Comparison of ENCODE assay signal across 10 mouse cellular contexts in genomic region chr16:35140620-35140975, GRCm38 (mm10). TPM values are rescaled to one million over a fixed set of nuclear protein-coding genes. Genes with fewer than 3 reads are reported as not detected.
DNase-seq lines count a peak whose midpoint lies in the region; ATAC-seq and TF ChIP-seq lines count a peak whose summit lies in the region.
"Had no signal": no experiment of that assay in that cellular context is flagged by ENCODE, and none has a peak within 500 bp of the region (broad histone marks: within the 10 kb centered on the region; RNA-seq: fewer than 3 reads in every experiment).

No protein-coding gene starts in this region.

- 35% methylated on average over 9 of the region's 9 CpGs for WGBS in lung, embryonic 14.5 days
- 28% methylated on average over 9 of the region's 9 CpGs for WGBS in forebrain, embryonic 11.5 days
- WGBS in hindbrain, embryonic 15.5 days: 30% methylated on average over 9 of the region's 9 CpGs
- WGBS in stomach, embryonic 14.5 days: 22% methylated on average over 9 of the region's 9 CpGs
- WGBS in liver, embryonic 12.5 days (ENCODE audit: insufficient replicate concordance): 55% methylated on average over 9 of the region's 9 CpGs
- 83% methylated on average over 9 of the region's 9 CpGs for WGBS in thymus, adult 2 months

- no peak overlapping the region for H3K27ac ChIP-seq in lung, embryonic 14.5 days (ENCODE audit: low read depth)
- H3K27ac ChIP-seq in forebrain, embryonic 11.5 days (ENCODE audit: low read depth, low read length): no peak overlapping the region
- H3K27ac ChIP-seq in hindbrain, embryonic 15.5 days (replicated peaks): peak overlapping the region; percentile 56
- no peak overlapping the region for H3K27ac ChIP-seq in stomach, embryonic 14.5 days (ENCODE audit: low read length)
- H3K27ac ChIP-seq in liver, embryonic 12.5 days: no peak overlapping the region
- H3K27ac ChIP-seq in thymus, adult 2 months (ENCODE audit: control insufficient read depth, insufficient read depth, low read length): no peak overlapping the region
- H3K27ac ChIP-seq: kidney, embryonic 15.5 days had no signal

- H3K4me2 ChIP-seq in lung, embryonic 14.5 days: peak overlapping the region; percentile 35; the same call in 1 of the 2 replicates
- peak overlapping the region; percentile 40; the same call in 1 of the 2 replicates for H3K4me2 ChIP-seq in forebrain, embryonic 11.5 days (ENCODE audit: low read depth, low read length, severe bottlenecking)
- H3K4me2 ChIP-seq in hindbrain, embryonic 15.5 days: peak overlapping the region; percentile 22
- no peak overlapping the region; the same call in 1 of the 2 replicates for H3K4me2 ChIP-seq in stomach, embryonic 14.5 days (replicated peaks; ENCODE audit: low read depth, low read length)
- no peak overlapping the region for H3K4me2 ChIP-seq in liver, embryonic 12.5 days
- H3K4me2 ChIP-seq: kidney, embryonic 15.5 days had no signal

- no peaks in the 10 kb centered on the region for H3K27me3 ChIP-seq in lung, embryonic 14.5 days (ENCODE audit: insufficient read depth, low read length)
- H3K27me3 ChIP-seq in forebrain, embryonic 11.5 days (ENCODE audit: control insufficient read depth, insufficient read depth, low read length): no peaks in the 10 kb centered on the region
- H3K27me3 ChIP-seq in hindbrain, embryonic 15.5 days: no peaks in the 10 kb centered on the region
- H3K27me3 ChIP-seq in stomach, embryonic 14.5 days (ENCODE audit: control insufficient read depth, insufficient read depth, low read length): no peaks in the 10 kb centered on the region
- peaks cover 11% of the 10 kb centered on the region; the same call in 1 of the 2 replicates for H3K27me3 ChIP-seq in liver, embryonic 12.5 days (replicated peaks)
- no peaks in the 10 kb centered on the region for H3K27me3 ChIP-seq in thymus, adult 2 months (ENCODE audit: control insufficient read depth, insufficient read depth, low read length)
- H3K27me3 ChIP-seq: kidney, embryonic 15.5 days had no signal

- peak; percentile 65; the same call in 1 of the 2 replicates for ATAC-seq in lung, embryonic 14.5 days (ENCODE audit: insufficient read depth)
- peak; percentile 36; the same call in 1 of the 2 replicates for ATAC-seq in forebrain, embryonic 11.5 days (replicated peaks; ENCODE audit: low FRiP score)
- ATAC-seq in hindbrain, embryonic 15.5 days (ENCODE audit: low FRiP score, low read depth): peak; percentile 43; the same call in 1 of the 2 replicates
- 0 out of 2 replicates have a peak, but pooled peaks have one; percentile 53 for ATAC-seq in stomach, embryonic 14.5 days (ENCODE audit: insufficient number of reproducible peaks, insufficient read depth, low FRiP score, low read depth)
- no peak for ATAC-seq in liver, embryonic 12.5 days

- no peaks in the 10 kb centered on the region for H3K9me3 ChIP-seq in lung, embryonic 14.5 days (ENCODE audit: low read depth, low read length)
- H3K9me3 ChIP-seq in forebrain, embryonic 11.5 days (ENCODE audit: control insufficient read depth, low read length): no peaks in the 10 kb centered on the region
- no peaks in the 10 kb centered on the region for H3K9me3 ChIP-seq in hindbrain, embryonic 15.5 days
- H3K9me3 ChIP-seq in stomach, embryonic 14.5 days (ENCODE audit: control insufficient read depth, low read depth, low read length): no peaks in the 10 kb centered on the region
- H3K9me3 ChIP-seq in liver, embryonic 12.5 days (replicated peaks): no peaks in the 10 kb centered on the region
- H3K9me3 ChIP-seq: kidney, embryonic 15.5 days had no signal

- H3K4me3 ChIP-seq in lung, embryonic 14.5 days (ENCODE audit: low read depth, low read length): no peak overlapping the region
- H3K4me3 ChIP-seq in forebrain, embryonic 11.5 days (ENCODE audit: low read depth, low read length): no peak overlapping the region
- no peak overlapping the region for H3K4me3 ChIP-seq in hindbrain, embryonic 15.5 days
- no peak overlapping the region for H3K4me3 ChIP-seq in stomach, embryonic 14.5 days (ENCODE audit: low read depth, low read length)
- H3K4me3 ChIP-seq in liver, embryonic 12.5 days: no peak overlapping the region
- H3K4me3 ChIP-seq in thymus, adult 2 months (ENCODE audit: control insufficient read depth, insufficient read depth, low read length): no peak overlapping the region
- H3K4me3 ChIP-seq: kidney, embryonic 15.5 days had no signal

- H3K4me1 ChIP-seq in lung, embryonic 14.5 days (ENCODE audit: insufficient read depth): 0 out of 2 replicates have a peak, but pooled peaks cover 2% of the 10 kb centered on the region
- H3K4me1 ChIP-seq in forebrain, embryonic 11.5 days (replicated peaks; ENCODE audit: control insufficient read depth, insufficient read depth, low read length): peaks cover 11% of the 10 kb centered on the region
- peaks cover 20% of the 10 kb centered on the region for H3K4me1 ChIP-seq in hindbrain, embryonic 15.5 days (replicated peaks)
- peaks cover 5% of the 10 kb centered on the region; the same call in 1 of the 2 replicates for H3K4me1 ChIP-seq in stomach, embryonic 14.5 days (ENCODE audit: control insufficient read depth, insufficient read depth, low read length)
- 0 out of 2 replicates have a peak, but pooled peaks cover 5% of the 10 kb centered on the region for H3K4me1 ChIP-seq in liver, embryonic 12.5 days
- no peaks in the 10 kb centered on the region for H3K4me1 ChIP-seq in thymus, adult 2 months (replicated peaks; ENCODE audit: control insufficient read depth, insufficient read depth, low read length)

- no peak overlapping the region for H3K9ac ChIP-seq in lung, embryonic 14.5 days
- H3K9ac ChIP-seq in forebrain, embryonic 11.5 days (ENCODE audit: low read length): no peak overlapping the region; the same call in 1 of the 2 replicates
- no peak overlapping the region for H3K9ac ChIP-seq in hindbrain, embryonic 15.5 days
- H3K9ac ChIP-seq in stomach, embryonic 14.5 days (replicated peaks; ENCODE audit: low read depth, low read length): no peak overlapping the region
- H3K9ac ChIP-seq in liver, embryonic 12.5 days: no peak overlapping the region
- H3K9ac ChIP-seq: kidney, embryonic 15.5 days had no signal

- no peak for TF ChIP-seq POLR2A in thymus, adult 2 months (IDR thresholded peaks at IDR 0.05; ENCODE audit: control insufficient read depth, extremely low read depth, insufficient read depth, low read length, poor library complexity)

- peak; percentile 53 for DNase-seq in lung, embryonic 14.5 days
- DNase-seq in lung, postnatal 36 days: no peak
- DNase-seq in forebrain, embryonic 11.5 days (ENCODE audit: low spot score): peak; percentile 55
- DNase-seq in thymus, adult 2 months: no peak
- DNase-seq: lung, adult 2 months; thymus, postnatal 4 days had no signal

- no peak for TF ChIP-seq CTCF in lung, embryonic 14.5 days (IDR thresholded peaks at IDR 0.05; ENCODE audit: low read depth)
- no peak for TF ChIP-seq CTCF in thymus, adult 2 months (IDR thresholded peaks at IDR 0.05; ENCODE audit: borderline replicate concordance, control insufficient read depth, extremely low read depth, insufficient read depth, low read length, poor library complexity)

- no peaks in the 10 kb centered on the region for H3K36me3 ChIP-seq in lung, embryonic 14.5 days (ENCODE audit: insufficient read depth)
- H3K36me3 ChIP-seq in forebrain, embryonic 11.5 days (ENCODE audit: control insufficient read depth, insufficient read depth, low read length): no peaks in the 10 kb centered on the region
- no peaks in the 10 kb centered on the region for H3K36me3 ChIP-seq in hindbrain, embryonic 15.5 days
- no peaks in the 10 kb centered on the region for H3K36me3 ChIP-seq in stomach, embryonic 14.5 days (ENCODE audit: control insufficient read depth, insufficient read depth, low read length)
- no peaks in the 10 kb centered on the region for H3K36me3 ChIP-seq in liver, embryonic 12.5 days
- no peaks in the 10 kb centered on the region for H3K36me3 ChIP-seq in thymus, adult 2 months (ENCODE audit: control insufficient read depth, insufficient read depth, low read length)
- H3K36me3 ChIP-seq: kidney, embryonic 15.5 days had no signal

RNA-seq across cellular contexts. Expression of gene Adcy5, which starts 14.1 kb away (rescaled TPM):
- 1.8 and 1.9 TPM in 2 replicates for polyA plus RNA-seq in lung, embryonic 14.5 days (2014; fragmentation: Nextera tagmentation; extraction: Ambion mirVana)
- 1.8 and 2.1 TPM in 2 replicates for polyA plus RNA-seq in forebrain, embryonic 11.5 days (2014; fragmentation: Nextera tagmentation; extraction: Ambion mirVana)
- polyA plus RNA-seq in hindbrain, embryonic 15.5 days (2015; fragmentation: Nextera tagmentation; extraction: Ambion mirVana): 7.1 and 7.6 TPM in 2 replicates
- 4.7 and 4.8 TPM in 2 replicates for polyA plus RNA-seq in stomach, embryonic 14.5 days (2014; fragmentation: Nextera tagmentation; extraction: Ambion mirVana)
- 0.20 and 0.27 TPM in 2 replicates for polyA plus RNA-seq in liver, embryonic 12.5 days (2016; fragmentation: Nextera tagmentation; extraction: Ambion mirVana)
- polyA plus RNA-seq in thymus, adult 2 months (2012; rRNA removed): 4.8 and 6.8 TPM in 2 replicates

Comparison
In these comparisons a context has a peak if more than half of its experiments do, and no peak if none do; other contexts are left out.
1. DNase-seq: peak in lung, embryonic 14.5 days (single experiment) and forebrain, embryonic 11.5 days (single experiment); none in lung, postnatal 36 days (single experiment) and thymus, adult 2 months (single experiment).
2. H3K4me2 ChIP-seq: peak in lung, embryonic 14.5 days (single experiment), forebrain, embryonic 11.5 days (single experiment) and hindbrain, embryonic 15.5 days (single experiment); none in stomach, embryonic 14.5 days (single experiment) and liver, embryonic 12.5 days (single experiment).